Mouse (Mus musculus) C2C12 (cell line): ENCODE measurements at regions not wholly inside any gene's neighbourhood (a gene's known extent, or its start where the extent isn't known, plus 50 kb on each side); places are given as distances from the start of the nearest gene placed in this dataset.

Experiments used
- H3K27me3 ChIP-seq: one replicate; pipeline ENCODE4 v1.6.1; 2011; ENCODE audit not compliant: control insufficient read depth, insufficient read depth, insufficient read length
- H3K36me3 ChIP-seq: one replicate; pipeline ENCODE4 v1.6.1; 2011; ENCODE audit not compliant: control insufficient read depth, insufficient read depth
- H3K4me3 ChIP-seq: one replicate; pipeline ENCODE4 v1.5.1; 2011; ENCODE audit warnings: mild to moderate bottlenecking, control low read depth; ENCODE audit not compliant: poor library complexity, insufficient read depth, severe bottlenecking
- H3K79me2 ChIP-seq: one replicate; pipeline ENCODE4 v1.6.1; 2011; ENCODE audit not compliant: control insufficient read depth, insufficient read depth
- H3K79me3 ChIP-seq: one replicate; pipeline ENCODE4 v1.6.1; 2011; ENCODE audit warnings: low read depth, control low read depth
- H3ac ChIP-seq: one replicate; pipeline ENCODE3; 2011; ENCODE audit warnings: low read depth; ENCODE audit not compliant: control insufficient read depth, insufficient read length
- CEBPB ChIP-seq: IDR thresholded peaks from one replicate; pipeline ENCODE4 v1.6.1; 2011; ENCODE audit warnings: low read depth, mild to moderate bottlenecking, control low read depth, moderate library complexity
- CTCF ChIP-seq: IDR thresholded peaks from one replicate; pipeline ENCODE4 v1.5.1; 2011; ENCODE audit not compliant: control insufficient read depth, insufficient read depth, insufficient read length
- FOSL1 ChIP-seq: IDR thresholded peaks from one replicate; pipeline ENCODE4 v1.8.0; 2011; ENCODE audit warnings: mild to moderate bottlenecking, low read length; ENCODE audit not compliant: poor library complexity, insufficient read depth, severe bottlenecking
- MAX ChIP-seq: IDR thresholded peaks from one replicate; pipeline ENCODE4 v1.6.1; 2011; ENCODE audit warnings: mild to moderate bottlenecking, control low read depth
- MYOD1 ChIP-seq: IDR thresholded peaks from one replicate; pipeline ENCODE4 v1.6.1; 2011; ENCODE audit warnings: low read depth; ENCODE audit not compliant: control insufficient read depth, insufficient read length
- MYOG ChIP-seq: IDR thresholded peaks from one replicate; pipeline ENCODE4 v1.6.1; 2011; ENCODE audit not compliant: control insufficient read depth, insufficient read length; ENCODE audit errors: extremely low read depth
- USF1 ChIP-seq: IDR thresholded peaks from one replicate; pipeline ENCODE4 v1.6.1; 2011; ENCODE audit warnings: low read depth, mild to moderate bottlenecking, control low read depth, moderate library complexity

- no peaks in the 10 kb centered on the region for H3K79me2 ChIP-seq
- no peak overlapping the region for H3ac ChIP-seq
- no peaks in the 10 kb centered on the region for H3K27me3 ChIP-seq
- H3K79me3 ChIP-seq: no peaks in the 10 kb centered on the region
- no peaks in the 10 kb centered on the region for H3K36me3 ChIP-seq
- no peak overlapping the region for H3K4me3 ChIP-seq
- TF ChIP-seq CEBPB: no peak
- TF ChIP-seq CTCF: no peak
- TF ChIP-seq MYOG: no peak
- TF ChIP-seq USF1: no peak
- no peak for TF ChIP-seq FOSL1
- no peak for TF ChIP-seq MYOD1
- no peak for TF ChIP-seq MAX
Observed at GRCm38 (mm10) chr2:148264111-148264730, 130.9 kb upstream of the Sstr4 start.

DNA sequence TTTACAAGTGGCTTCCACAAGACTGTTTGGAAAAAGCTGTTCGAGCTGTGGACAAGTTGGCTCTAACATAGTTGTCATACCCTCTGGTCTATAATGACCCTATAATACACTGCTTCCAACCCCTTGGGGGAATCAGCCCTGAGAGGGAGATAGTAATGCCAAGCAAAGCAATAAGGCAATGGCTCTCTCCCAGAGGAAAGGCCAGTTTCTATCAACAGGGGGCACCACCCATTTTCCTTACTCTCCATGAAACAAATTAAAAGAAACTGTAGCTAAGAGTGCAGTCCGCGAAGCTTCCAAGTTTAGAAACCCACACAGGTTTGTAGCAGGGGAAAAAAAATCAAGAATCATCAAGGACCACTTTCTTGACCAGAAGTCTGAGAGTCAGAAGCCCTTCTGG is 115.9 kb upstream of the Sstr4 start:
- no peak overlapping the region for H3K4me3 ChIP-seq
- H3ac ChIP-seq: no peak overlapping the region
- H3K27me3 ChIP-seq: no peaks in the 10 kb centered on the region
- H3K79me3 ChIP-seq: no peaks in the 10 kb centered on the region
- no peaks in the 10 kb centered on the region for H3K36me3 ChIP-seq
- no peak for TF ChIP-seq FOSL1
- TF ChIP-seq CTCF: no peak
- no peak for TF ChIP-seq CEBPB
- no peak for TF ChIP-seq USF1
- TF ChIP-seq MAX: no peak
- no peak for TF ChIP-seq MYOD1
- TF ChIP-seq MYOG: no peak
- H3K79me2 ChIP-seq: no peaks in the 10 kb centered on the region

DNA sequence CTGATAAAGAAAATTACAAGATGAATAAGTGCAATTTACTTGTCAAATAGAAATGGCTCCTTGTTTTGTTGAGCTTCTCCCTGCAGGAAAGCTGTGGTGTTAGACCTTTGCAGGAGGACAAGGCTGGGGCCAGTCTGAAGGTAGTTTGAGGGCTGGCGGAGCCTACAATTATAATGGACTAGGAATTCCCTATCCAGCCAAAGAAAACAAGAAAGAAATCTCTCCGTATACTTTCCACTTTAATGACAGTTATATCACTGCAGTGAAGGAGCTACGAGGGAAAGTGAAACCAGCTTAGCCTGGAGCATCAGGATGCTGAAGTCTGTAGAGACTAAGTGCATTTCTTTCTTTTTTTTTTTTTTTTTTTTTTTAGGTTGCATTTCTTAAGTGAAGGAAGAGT is 104.8 kb upstream of the Sstr4 start:
- Histone ChIP-seq H3K36me3 (no peaks in the 10 kb centered on the region), H3K79me2 (no peaks in the 10 kb centered on the region), H3ac (no peak overlapping the region), H3K79me3 (no peaks in the 10 kb centered on the region), H3K27me3 (no peaks in the 10 kb centered on the region), H3K4me3 (no peak overlapping the region)
- TF ChIP-seq MAX: no peak
- no peak for TF ChIP-seq CTCF
- TF ChIP-seq FOSL1: no peak
- TF ChIP-seq USF1: no peak
- no peak for TF ChIP-seq CEBPB
- no peak for TF ChIP-seq MYOD1
- TF ChIP-seq MYOG: no peak

GRCm38 (mm10) chr2:148292442-148292841 is 102.7 kb upstream of the Sstr4 start:
- Histone ChIP-seq H3K79me2 (no peaks in the 10 kb centered on the region), H3K36me3 (no peaks in the 10 kb centered on the region), H3K79me3 (no peaks in the 10 kb centered on the region), H3ac (no peak overlapping the region), H3K4me3 (no peak overlapping the region), H3K27me3 (no peaks in the 10 kb centered on the region)
- TF ChIP-seq MYOG (no peak), MAX (no peak), CEBPB (no peak), USF1 (no peak), CTCF (no peak), FOSL1 (no peak), MYOD1 (no peak)

- H3K36me3 ChIP-seq: no peaks in the 10 kb centered on the region
- TF ChIP-seq FOSL1 (no peak), USF1 (no peak), MYOG (no peak), CTCF (no peak), CEBPB (no peak), MYOD1 (no peak), MAX (no peak)
- H3K79me3 ChIP-seq: no peaks in the 10 kb centered on the region
- H3K79me2 ChIP-seq: no peaks in the 10 kb centered on the region
- H3ac ChIP-seq: no peak overlapping the region
- no peak overlapping the region for H3K4me3 ChIP-seq
- no peaks in the 10 kb centered on the region for H3K27me3 ChIP-seq
Observed at GRCm38 (mm10) chr2:148292895-148293294, 102.2 kb upstream of the Sstr4 start.

GRCm38 (mm10) chr2:148300879-148301278 is 94.3 kb upstream of the Sstr4 start:
- Histone ChIP-seq H3K79me3 (no peaks in the 10 kb centered on the region), H3ac (no peak overlapping the region), H3K79me2 (no peaks in the 10 kb centered on the region), H3K27me3 (no peaks in the 10 kb centered on the region), H3K36me3 (no peaks in the 10 kb centered on the region), H3K4me3 (no peak overlapping the region)
- no peak for TF ChIP-seq USF1
- TF ChIP-seq MYOG: no peak
- no peak for TF ChIP-seq FOSL1
- no peak for TF ChIP-seq MAX
- no peak for TF ChIP-seq CTCF
- TF ChIP-seq CEBPB: no peak
- TF ChIP-seq MYOD1: no peak
